Mouse (Mus musculus): ENCODE data around the gene Mks1.

Mks1 gene

GRCm38 (mm10) chr11:87875436-87875835 is 22.4 kb downstream of the Mks1 start, which contains the start of gene Epx:
Gene Epx, minus strand, starts transcription at chr11:87875536.
- no peak for DNase-seq (ENCODE audit: low spot score)

GRCm38 (mm10) chr11:87879826-87880225 is 26.8 kb downstream of the Mks1 start:
- DNase-seq (ENCODE audit: low spot score), result no peak

GRCm38 (mm10) chr11:87881714-87882113 is 28.7 kb downstream of the Mks1 start:
- DNase-seq (ENCODE audit: low spot score), result no peak

- DNase-seq (ENCODE audit: low spot score), result no peak
Measured at GRCm38 (mm10) chr11:87883493-87883892, 30.5 kb downstream of the Mks1 start.

GRCm38 (mm10) chr11:87884856-87885255 is 31.8 kb downstream of the Mks1 start:
- DNase-seq (ENCODE audit: low spot score), result no peak

GRCm38 (mm10) chr11:87892168-87892567 is 39.2 kb downstream of the Mks1 start, which contains the start of gene Olfr462:
Gene Olfr462, minus strand, starts transcription at chr11:87892268.
- no peak for DNase-seq (ENCODE audit: low spot score)

- DNase-seq (ENCODE audit: low spot score), result no peak
Measured at GRCm38 (mm10) chr11:87897287-87897686, 44.3 kb downstream of the Mks1 start, which contains the start of gene Olfr463. Gene Olfr463, minus strand, starts transcription at chr11:87897387.

GRCm38 (mm10) chr11:87904331-87904730 is 51.3 kb downstream of the Mks1 start:
- DNase-seq (ENCODE audit: low spot score), result no peak
